In genomic region chr2:118543893-118544799, GRCm38 (mm10) we compare ENCODE assay signal across 8 mouse cellular contexts. TPM values are rescaled to one million over a fixed set of nuclear protein-coding genes. Genes with fewer than 3 reads are reported as not detected.
DNase-seq lines count a peak whose midpoint lies in the region; ATAC-seq and TF ChIP-seq lines count a peak whose summit lies in the region.

No protein-coding gene starts in this region.

- 10% methylated on average over 23 of the region's 23 CpGs for WGBS in forebrain, embryonic 11.5 days
- WGBS in neural tube, embryonic 14.5 days: 10% methylated on average over 23 of the region's 23 CpGs

- H3K9ac ChIP-seq in forebrain, embryonic 11.5 days (ENCODE audit: low read length): peak overlapping the region; percentile 39; the same call in 1 of the 2 replicates
- H3K9ac ChIP-seq in neural tube, embryonic 14.5 days (replicated peaks; ENCODE audit: low read depth, low read length): peak overlapping the region; percentile 51

- no peaks in the 10 kb centered on the region for H3K36me3 ChIP-seq in forebrain, embryonic 11.5 days (ENCODE audit: control insufficient read depth, insufficient read depth, low read length)
- H3K36me3 ChIP-seq in neural tube, embryonic 14.5 days (ENCODE audit: control insufficient read depth, insufficient read depth, low read length): no peaks in the 10 kb centered on the region

- no peak for TF ChIP-seq POLR2A in brain, embryonic 14.5 days (IDR thresholded peaks at IDR 0.05; ENCODE audit: borderline replicate concordance, extremely low read depth, insufficient read depth, insufficient read length, poor library complexity, severe bottlenecking)

- H3K27ac ChIP-seq in forebrain, embryonic 11.5 days (ENCODE audit: low read depth, low read length): no peak overlapping the region
- H3K27ac ChIP-seq in neural tube, embryonic 14.5 days (ENCODE audit: low read depth, low read length): peak overlapping the region; percentile 58

- peak; percentile 62 for DNase-seq in ES-CJ7 (ENCODE audit: low read depth, low spot score)
- peak; percentile 95 for DNase-seq in brain, embryonic 14.5 days (ENCODE audit: low read depth)
- DNase-seq in forebrain, embryonic 11.5 days (ENCODE audit: low spot score): peak; percentile 79
- DNase-seq in heart, postnatal 10 days: peak; percentile 85 to 88
- DNase-seq in kidney, postnatal 25 days: peak; percentile 95 to 98
- peak; percentile 90 to 94 for DNase-seq in lung, adult 18-20 months
- DNase-seq in thymus, postnatal 14 days: peak; percentile 88

- H3K4me2 ChIP-seq in forebrain, embryonic 11.5 days (ENCODE audit: low read depth, low read length, severe bottlenecking): peak overlapping the region; percentile 38
- peak overlapping the region; percentile 47 for H3K4me2 ChIP-seq in neural tube, embryonic 14.5 days (ENCODE audit: low read depth, low read length)

- peak; percentile 39 for ATAC-seq in forebrain, embryonic 11.5 days (replicated peaks; ENCODE audit: low FRiP score)
- peak; percentile 78 for ATAC-seq in neural tube, embryonic 14.5 days (ENCODE audit: low read depth)

- peak overlapping the region; percentile 15 for H3K4me3 ChIP-seq in forebrain, embryonic 11.5 days (ENCODE audit: low read depth, low read length)
- H3K4me3 ChIP-seq in neural tube, embryonic 14.5 days (ENCODE audit: low read depth, low read length): peak overlapping the region; percentile 17; the same call in 1 of the 2 replicates

- intact Hi-C loops in heart, postnatal 10 days (cut with DNase I): no loop called here

- TF ChIP-seq CTCF in brain, embryonic 14.5 days (IDR thresholded peaks at IDR 0.05; ENCODE audit: borderline replicate concordance, extremely low read depth, insufficient read depth, insufficient read length): no peak

- H3K4me1 ChIP-seq in forebrain, embryonic 11.5 days (replicated peaks; ENCODE audit: control insufficient read depth, insufficient read depth, low read length): peaks cover 12% of the 10 kb centered on the region
- peaks cover 30% of the 10 kb centered on the region for H3K4me1 ChIP-seq in neural tube, embryonic 14.5 days (ENCODE audit: control insufficient read depth, insufficient read depth, low read length)

- no peaks in the 10 kb centered on the region for H3K9me3 ChIP-seq in forebrain, embryonic 11.5 days (ENCODE audit: control insufficient read depth, low read length)
- H3K9me3 ChIP-seq in neural tube, embryonic 14.5 days (ENCODE audit: control insufficient read depth, low read length): no peaks in the 10 kb centered on the region

- peaks cover 3% of the 10 kb centered on the region for H3K27me3 ChIP-seq in forebrain, embryonic 11.5 days (ENCODE audit: control insufficient read depth, insufficient read depth, low read length)
- H3K27me3 ChIP-seq in neural tube, embryonic 14.5 days (ENCODE audit: control insufficient read depth, insufficient read depth, low read length): no peaks in the 10 kb centered on the region

RNA-seq across cellular contexts. Expression of gene Bmf, which starts 5.3 kb away (rescaled TPM):
- polyA plus RNA-seq in brain, embryonic 14.5 days (2012; rRNA removed): 10.6 and 13.7 TPM in 2 replicates
- polyA plus RNA-seq in forebrain, embryonic 11.5 days (2014; fragmentation: Nextera tagmentation; extraction: Ambion mirVana): 2.4 and 6.0 TPM in 2 replicates
- total RNA-seq in heart, postnatal 10 days (2021): 10 to 100 TPM; 12.3 to 17.1 TPM
- 0.99 and 2.2 TPM in 2 replicates for polyA plus RNA-seq in neural tube, embryonic 14.5 days (2014; fragmentation: Nextera tagmentation; extraction: Ambion mirVana)

RNA-seq across cellular contexts. Expression of gene Bub1b, which starts 53.9 kb away (rescaled TPM):
- polyA plus RNA-seq in brain, embryonic 14.5 days (2012; rRNA removed): 18.9 and 30.6 TPM in 2 replicates
- polyA plus RNA-seq in forebrain, embryonic 11.5 days (2014; fragmentation: Nextera tagmentation; extraction: Ambion mirVana): 146 and 148 TPM in 2 replicates
- 10 to 100 TPM; 15.4 to 15.9 TPM for total RNA-seq in heart, postnatal 10 days (2021)
- 4.3 and 8.8 TPM in 2 replicates for polyA plus RNA-seq in neural tube, embryonic 14.5 days (2014; fragmentation: Nextera tagmentation; extraction: Ambion mirVana)
